Mouse (Mus musculus): ENCODE results near the gene Timm17b.
"Not testable (repeated sequence)": the region's sequence is repeated elsewhere in the genome, so short reads cannot be mapped to it uniquely, and the experiment has no call there.

Timm17b gene

GRCm38 (mm10) chrX:7898880-7899874 lies at the start of gene Timm17b, which contains the start of gene Pqbp1:
Timm17b (plus strand) TSS chrX:7899357.
Pqbp1 (minus strand) TSS chrX:7899269.
- DNase-seq (ENCODE audit: low spot score in 2 of 2): peak; percentile 84 to 91

GRCm38 (mm10) chrX:7854578-7854977 lies 44.6 kb upstream of the Timm17b start:
- peak; percentile 29 to 35 for DNase-seq (ENCODE audit: low spot score in 2 of 2)

DNA sequence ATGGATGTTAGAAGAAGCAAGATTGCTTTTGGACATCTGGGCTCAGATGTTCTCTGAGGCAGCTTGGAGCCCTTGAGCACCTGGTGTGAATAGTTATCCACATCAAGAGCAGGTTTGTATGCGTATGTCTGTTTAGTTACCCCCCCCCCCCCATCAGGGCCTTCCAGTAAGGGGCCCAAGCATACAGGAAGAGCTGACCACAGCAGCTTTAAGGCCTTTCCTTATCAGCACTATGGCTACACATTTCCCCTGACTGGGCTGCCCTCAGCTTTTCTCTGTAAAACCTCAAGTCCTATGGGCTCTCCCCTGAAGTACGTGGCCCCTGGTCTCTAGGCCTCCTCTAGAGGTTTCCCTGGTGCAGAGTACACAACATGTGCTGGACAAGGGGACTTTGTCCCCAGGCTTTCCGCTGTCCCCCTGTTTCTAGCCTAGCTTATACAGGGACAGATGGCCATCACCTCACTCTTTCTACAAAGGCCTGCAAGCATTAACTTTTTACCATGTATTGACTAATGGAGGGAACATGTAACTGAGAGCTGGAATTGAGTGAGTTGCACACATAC lies 39.9 kb upstream of the Timm17b start:
- no peak for DNase-seq (ENCODE audit: low spot score in 2 of 2)

DNA sequence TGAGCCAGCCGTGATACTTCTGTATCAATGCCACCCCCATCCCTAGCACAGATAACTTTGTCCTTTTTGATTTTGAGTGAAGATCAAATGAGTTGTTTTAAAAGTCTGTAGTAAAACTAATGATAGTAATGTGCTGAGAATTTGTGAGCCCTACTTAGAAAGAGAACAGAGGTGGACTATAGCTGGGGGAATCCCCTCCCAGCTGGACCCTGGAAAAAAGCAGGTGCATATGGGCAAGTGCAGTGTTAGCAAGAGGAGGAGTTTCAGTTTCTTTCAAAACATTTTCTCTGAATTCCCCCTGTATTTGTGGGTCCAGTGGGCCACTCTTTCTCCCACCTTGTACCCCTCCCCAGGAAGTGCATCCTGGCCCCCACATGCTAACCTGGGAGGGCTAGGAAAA lies 36.0 kb upstream of the Timm17b start:
- no peak for DNase-seq (ENCODE audit: low spot score in 2 of 2)

DNA sequence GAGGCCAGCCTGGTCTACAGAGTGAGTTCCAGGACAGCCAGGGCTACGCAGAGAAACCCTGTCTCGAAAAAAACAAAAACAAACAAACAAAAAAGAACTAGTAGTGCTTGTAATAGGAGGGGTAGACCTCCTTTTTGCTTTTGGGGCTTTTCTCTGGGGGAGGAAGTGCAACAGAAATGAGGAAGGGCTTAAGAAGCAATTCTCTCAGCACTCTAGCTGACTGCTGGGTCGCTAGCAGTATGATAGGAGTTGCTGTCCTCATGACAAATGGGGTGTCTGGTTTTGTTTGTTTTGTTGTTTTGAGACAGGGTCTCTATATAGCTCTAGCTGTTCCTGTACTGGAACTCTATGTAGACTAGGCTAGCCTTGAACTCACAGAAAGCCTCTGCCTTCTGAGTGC lies 34.6 kb upstream of the Timm17b start:
- no peak for DNase-seq (ENCODE audit: low spot score in 2 of 2)

DNA sequence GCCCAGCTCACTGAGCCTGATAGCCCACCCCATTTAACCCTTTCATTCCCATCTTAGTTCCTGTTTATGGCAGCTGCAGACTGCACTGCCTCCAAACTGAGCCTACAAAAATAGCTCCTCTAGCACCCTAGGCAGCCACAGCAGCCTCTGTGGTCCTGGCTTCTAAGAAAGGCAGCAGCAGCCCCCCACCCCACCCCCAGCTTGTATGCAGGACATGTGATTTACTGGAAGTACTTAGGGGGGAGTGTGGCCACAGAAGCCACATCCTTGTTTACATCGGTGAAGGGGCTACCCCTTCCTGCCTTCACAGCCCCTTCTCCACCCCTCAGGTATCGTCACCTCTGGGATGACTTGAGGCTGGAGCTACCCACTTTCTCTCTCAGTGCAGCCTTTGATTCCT lies 33.8 kb upstream of the Timm17b start:
- no peak for DNase-seq (ENCODE audit: low spot score in 2 of 2)

- no peak for DNase-seq (ENCODE audit: low spot score in 2 of 2)
Observed at GRCm38 (mm10) chrX:7865786-7866185, 33.4 kb upstream of the Timm17b start.

GRCm38 (mm10) chrX:7867141-7867540 lies 32.0 kb upstream of the Timm17b start:
- DNase-seq (ENCODE audit: low spot score in 2 of 2): no peak

- no peak for DNase-seq (ENCODE audit: low spot score in 2 of 2)
Observed at GRCm38 (mm10) chrX:7868506-7868905, 30.7 kb upstream of the Timm17b start.

DNA sequence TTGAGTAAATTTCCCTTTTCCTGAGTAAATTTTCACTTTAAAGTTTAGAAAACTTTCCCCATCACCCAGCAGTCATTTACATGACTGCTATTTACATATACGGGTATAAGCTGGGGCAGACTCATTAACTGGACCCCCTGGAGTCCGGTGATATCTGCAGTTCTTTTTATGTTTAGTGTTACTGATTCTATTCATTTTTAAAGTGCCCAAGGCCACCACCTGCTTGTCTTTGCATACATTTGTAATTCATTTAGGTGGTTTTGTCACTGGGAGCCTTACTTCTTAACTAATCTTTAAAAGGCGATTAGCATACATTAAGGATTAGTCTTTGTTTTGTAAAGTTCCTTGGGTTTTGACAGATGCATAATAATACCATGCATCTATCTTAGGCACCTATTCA lies 29.3 kb upstream of the Timm17b start:
- no peak for DNase-seq (ENCODE audit: low spot score in 2 of 2)

GRCm38 (mm10) chrX:7878007-7878419 lies 21.1 kb upstream of the Timm17b start, which contains the start of gene Pim2:
Pim2 (plus strand) TSS chrX:7878262.
- DNase-seq (ENCODE audit: low spot score in 2 of 2): peak; percentile 80 to 81

- peak; percentile 32 to 40 for DNase-seq (ENCODE audit: low spot score in 2 of 2)
Observed at GRCm38 (mm10) chrX:7878495-7878894, 20.7 kb upstream of the Timm17b start.

DNA sequence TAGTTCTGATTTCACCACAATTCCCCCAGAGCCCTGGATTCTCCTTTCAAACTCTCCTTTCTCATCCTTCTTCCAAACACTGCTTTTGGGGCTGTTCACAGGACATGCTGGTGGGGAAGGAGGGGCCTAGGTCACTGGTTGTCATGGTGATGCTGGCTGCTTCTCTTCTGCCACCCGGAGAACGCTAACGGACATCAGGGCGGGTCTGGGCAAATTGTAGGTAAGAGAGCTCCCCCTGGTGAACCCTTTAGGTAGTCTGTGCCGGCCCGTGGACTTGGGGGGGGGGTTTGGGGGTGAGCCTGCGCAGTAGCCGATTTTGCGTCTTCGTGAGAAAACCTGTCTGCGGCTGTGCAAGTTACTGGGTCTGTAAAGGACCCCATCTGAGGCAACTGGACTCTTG lies 19.3 kb upstream of the Timm17b start:
- peak; percentile 53 to 60 for DNase-seq (ENCODE audit: low spot score in 2 of 2)

- peak; percentile 74 for DNase-seq (ENCODE audit: low spot score in 2 of 2)
Observed at GRCm38 (mm10) chrX:7883841-7884567, 15.2 kb upstream of the Timm17b start, which contains the start of gene Slc35a2. Slc35a2 (plus strand) TSS chrX:7884028.

DNA sequence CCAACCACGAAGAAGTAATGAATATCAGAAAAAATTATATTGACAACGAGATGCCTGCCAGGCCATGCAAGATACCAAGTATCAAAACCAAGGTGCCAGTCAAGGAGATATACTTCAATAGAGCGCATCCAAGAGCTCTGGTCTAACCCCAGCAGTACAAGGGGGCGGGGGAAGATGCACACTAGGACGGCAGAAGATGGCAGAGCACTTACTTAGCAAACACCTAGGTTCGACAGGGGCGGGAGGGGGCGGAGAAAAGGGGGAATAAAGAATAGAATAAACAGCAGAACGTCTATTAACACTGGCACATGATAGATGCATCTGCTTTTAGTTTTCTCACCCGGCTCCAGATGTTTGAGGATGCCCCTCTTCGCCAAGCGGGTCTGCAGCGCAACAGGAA lies 946 bp upstream of the Timm17b start:
- DNase-seq (ENCODE audit: low spot score in 2 of 2): no peak

- no peak for DNase-seq (ENCODE audit: low spot score in 2 of 2)
Observed at GRCm38 (mm10) chrX:7904441-7904840, 5.3 kb downstream of the Timm17b start.

DNA sequence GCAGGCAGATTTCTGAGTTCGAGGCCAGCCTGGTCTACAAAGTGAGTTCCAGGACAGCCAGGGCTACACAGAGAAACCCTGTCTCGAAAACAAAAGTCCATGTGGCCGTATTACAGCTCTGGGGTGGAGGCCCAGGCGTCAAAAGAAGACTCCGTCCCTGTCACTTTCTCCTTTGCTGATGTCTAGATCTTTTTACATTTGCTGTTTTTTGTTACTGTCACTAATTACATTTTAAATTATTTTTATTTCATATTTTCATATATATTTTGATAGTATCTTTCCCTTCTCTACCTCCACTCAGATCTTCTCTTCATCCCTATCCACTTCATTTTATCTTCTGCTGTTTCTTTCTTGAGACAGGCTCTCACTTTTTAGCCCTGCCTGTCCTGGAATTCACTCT lies 8.6 kb downstream of the Timm17b start, which contains the start of gene Gm10491:
Gene Gm10491, minus strand, starts transcription at position 101 of the 400 bp plus-strand sequence.
- DNase-seq (ENCODE audit: low spot score in 2 of 2): no peak

GRCm38 (mm10) chrX:7909242-7909641 lies 10.1 kb downstream of the Timm17b start, which contains the start of gene Gm10490:
Gm10490 (plus strand) TSS chrX:7909542.
- DNase-seq (ENCODE audit: low spot score in 2 of 2): not testable (repeated sequence)

DNA sequence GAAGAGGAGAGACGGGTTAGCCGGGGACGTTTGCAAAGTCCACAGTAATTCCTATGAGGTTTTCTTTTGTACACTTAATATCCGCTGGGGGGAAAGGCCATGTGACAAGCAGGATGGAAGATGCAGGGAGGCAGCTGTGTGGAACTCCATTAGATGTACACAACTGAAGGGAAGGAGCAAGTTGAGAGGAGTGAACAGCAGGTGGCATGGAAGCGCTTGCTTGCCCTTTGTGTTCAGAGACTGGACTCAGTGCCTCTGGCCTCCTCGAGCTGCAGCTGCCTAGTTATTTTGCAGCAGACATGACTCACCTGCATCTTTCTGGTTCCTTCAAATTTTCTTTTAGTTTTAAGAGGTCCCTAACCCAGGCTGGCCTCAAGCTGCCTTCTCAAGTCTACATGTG lies 11.3 kb downstream of the Timm17b start:
- no peak for DNase-seq (ENCODE audit: low spot score in 2 of 2)

DNA sequence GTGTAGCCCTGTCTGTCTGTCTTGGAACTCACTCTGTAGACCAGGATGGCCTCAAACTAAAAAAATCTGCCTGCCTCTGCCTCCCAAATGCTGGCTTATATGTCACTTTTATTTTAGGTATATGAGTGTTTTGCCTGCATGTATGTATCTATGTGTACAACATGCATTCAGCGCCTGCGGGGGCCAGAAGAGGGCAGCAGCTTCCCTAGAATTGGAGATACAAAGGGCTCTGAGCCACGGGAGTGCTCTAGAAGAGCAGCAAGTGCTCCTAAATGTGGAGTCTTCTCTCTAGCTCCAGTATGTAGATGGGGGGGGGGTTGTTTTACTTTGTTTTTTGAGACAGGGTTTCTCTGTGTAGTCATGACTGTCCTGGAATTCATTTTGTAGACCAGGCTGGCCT lies 16.5 kb downstream of the Timm17b start:
- not testable (repeated sequence) for DNase-seq (ENCODE audit: low spot score in 2 of 2)

DNA sequence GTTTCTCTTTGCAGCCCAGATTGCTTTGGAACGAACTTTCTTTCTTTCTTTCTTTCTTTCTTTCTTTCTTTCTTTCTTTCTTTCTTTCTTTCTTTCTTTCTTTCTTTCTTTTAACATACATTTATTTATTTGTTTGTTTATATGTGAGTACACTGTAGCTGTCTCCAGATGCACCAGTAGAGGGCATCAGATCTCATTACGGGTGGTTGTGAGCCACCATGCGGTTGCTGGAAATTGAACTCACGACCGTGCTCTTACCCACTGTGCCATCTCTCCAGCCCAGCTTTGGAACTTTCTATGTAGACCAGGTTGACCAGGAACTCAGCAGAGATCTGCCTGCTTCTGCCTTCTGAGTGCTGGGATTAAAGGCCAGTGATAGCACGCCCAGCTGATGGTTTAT lies 18.8 kb downstream of the Timm17b start:
- DNase-seq (ENCODE audit: low spot score in 2 of 2): not testable (repeated sequence)

All from right cerebral cortex, adult 2 months (tissue).